Mouse (Mus musculus): ENCODE data around the gene Pim2. TPM values are rescaled to one million over a fixed set of nuclear protein-coding genes. Genes with fewer than 3 reads are reported as not detected.
"Not testable (repeated sequence)": the region's sequence is repeated elsewhere in the genome, so short reads cannot be mapped to it uniquely, and the experiment has no call there.

The Pim2 gene
- polyA plus RNA-seq, 1 experiment from 2014 or later, result 2.0 TPM

DNA sequence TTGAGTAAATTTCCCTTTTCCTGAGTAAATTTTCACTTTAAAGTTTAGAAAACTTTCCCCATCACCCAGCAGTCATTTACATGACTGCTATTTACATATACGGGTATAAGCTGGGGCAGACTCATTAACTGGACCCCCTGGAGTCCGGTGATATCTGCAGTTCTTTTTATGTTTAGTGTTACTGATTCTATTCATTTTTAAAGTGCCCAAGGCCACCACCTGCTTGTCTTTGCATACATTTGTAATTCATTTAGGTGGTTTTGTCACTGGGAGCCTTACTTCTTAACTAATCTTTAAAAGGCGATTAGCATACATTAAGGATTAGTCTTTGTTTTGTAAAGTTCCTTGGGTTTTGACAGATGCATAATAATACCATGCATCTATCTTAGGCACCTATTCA, 8.2 kb upstream of the Pim2 start:
- Histone ChIP-seq H3K4me3 (ENCODE audit: inconsistent target) (no peak overlapping the region), H3K36me3 (ENCODE audit: inconsistent target) (no peaks in the 10 kb centered on the region; the same call in 1 of the 2 replicates)
- 68% methylated on average over 3 of the region's 3 CpGs for WGBS (ENCODE audit: missing documents)

DNA sequence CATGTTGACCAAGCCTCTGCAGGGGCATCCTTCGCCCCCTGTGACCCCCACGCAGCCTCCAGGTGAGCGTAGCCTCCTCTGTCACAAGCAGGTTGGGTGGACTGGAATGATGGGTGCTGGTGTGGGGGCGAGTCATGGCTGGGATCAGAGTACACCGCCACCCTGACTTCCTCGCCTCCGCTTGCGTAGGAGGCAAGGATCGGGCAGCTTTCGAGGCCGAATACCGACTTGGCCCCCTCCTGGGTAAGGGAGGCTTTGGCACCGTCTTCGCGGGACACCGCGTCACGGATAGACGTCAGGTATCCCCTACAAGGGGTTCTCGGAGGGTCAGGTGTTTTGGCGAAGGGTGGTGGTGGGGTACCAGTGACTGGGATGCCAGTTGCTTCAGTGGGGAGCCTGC, 433 bp downstream of the Pim2 start:
- H3K27ac ChIP-seq, result no peak overlapping the region
- WGBS (ENCODE audit: missing documents), result 37% methylated on average over 18 of the region's 21 CpGs

More for the DNA sequence above, 8.2 kb upstream of the Pim2 start:
- Histone ChIP-seq H3K79me2 (ENCODE audit: inconsistent target) (peaks cover 22% of the 10 kb centered on the region), H3K27ac (no peak overlapping the region)

DNA sequence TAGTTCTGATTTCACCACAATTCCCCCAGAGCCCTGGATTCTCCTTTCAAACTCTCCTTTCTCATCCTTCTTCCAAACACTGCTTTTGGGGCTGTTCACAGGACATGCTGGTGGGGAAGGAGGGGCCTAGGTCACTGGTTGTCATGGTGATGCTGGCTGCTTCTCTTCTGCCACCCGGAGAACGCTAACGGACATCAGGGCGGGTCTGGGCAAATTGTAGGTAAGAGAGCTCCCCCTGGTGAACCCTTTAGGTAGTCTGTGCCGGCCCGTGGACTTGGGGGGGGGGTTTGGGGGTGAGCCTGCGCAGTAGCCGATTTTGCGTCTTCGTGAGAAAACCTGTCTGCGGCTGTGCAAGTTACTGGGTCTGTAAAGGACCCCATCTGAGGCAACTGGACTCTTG, 1.8 kb downstream of the Pim2 start:
- no peak overlapping the region for H3K4me3 ChIP-seq (ENCODE audit: inconsistent target)
- H3K27ac ChIP-seq, result no peak overlapping the region
- no peaks in the 10 kb centered on the region for H3K36me3 ChIP-seq (ENCODE audit: inconsistent target)
- peaks cover 5% of the 10 kb centered on the region for H3K79me2 ChIP-seq (ENCODE audit: inconsistent target)
- WGBS (ENCODE audit: missing documents), result 12% methylated on average over 8 of the region's 11 CpGs

More for the DNA sequence above, 433 bp downstream of the Pim2 start:
- Histone ChIP-seq H3K79me2 (ENCODE audit: inconsistent target) (no peaks in the 10 kb centered on the region), H3K4me3 (ENCODE audit: inconsistent target) (peak overlapping the region; percentile 31), H3K36me3 (ENCODE audit: inconsistent target) (no peaks in the 10 kb centered on the region)

DNA sequence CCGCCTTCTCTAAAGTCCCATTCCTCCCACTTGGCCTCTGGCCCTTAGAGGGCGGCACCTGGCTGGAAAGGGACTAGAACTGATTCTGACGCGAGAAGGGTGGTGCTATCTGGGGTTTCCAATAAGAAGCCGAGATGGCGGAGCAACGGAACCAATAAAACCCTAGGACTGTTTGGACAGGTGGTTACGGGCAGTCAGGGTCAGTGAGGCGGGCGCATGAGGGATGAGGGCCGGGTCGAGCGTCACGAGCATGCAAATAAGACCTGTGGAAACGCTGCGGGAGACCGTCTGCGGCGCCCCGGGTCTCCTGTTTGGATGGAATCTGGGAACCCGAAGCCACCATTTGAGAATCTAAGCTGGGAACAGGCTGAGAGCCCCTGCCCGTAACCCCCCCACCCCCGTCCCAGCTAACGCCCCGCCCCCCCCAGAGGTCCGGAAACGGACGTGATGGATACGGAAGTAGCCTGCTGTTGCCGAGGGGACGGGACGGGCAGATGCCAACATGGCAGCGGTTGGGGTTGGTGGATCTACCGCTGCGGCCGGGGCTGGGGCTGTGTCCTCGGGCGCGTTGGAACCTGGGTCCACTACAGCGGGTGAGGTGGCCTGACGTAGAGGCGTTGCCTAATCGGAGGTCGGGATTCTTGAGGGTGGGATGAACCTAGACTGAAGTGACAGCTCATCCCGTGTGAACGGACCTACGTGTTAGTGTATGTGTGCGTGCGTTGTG, 5.9 kb downstream of the Pim2 start, which contains the start of gene Slc35a2:
TSS of gene Slc35a2 (plus strand) at position 188 of the 727 bp plus-strand sequence.
- H3K27ac ChIP-seq, result peak within 1 kb of the TSS; percentile 59
- H3K4me3 ChIP-seq (ENCODE audit: inconsistent target), result peak within 1 kb of the TSS; percentile 59
- H3K36me3 ChIP-seq (ENCODE audit: inconsistent target), result no peaks in the 10 kb centered on the region
- peaks cover 19% of the 10 kb centered on the region for H3K79me2 ChIP-seq (ENCODE audit: inconsistent target)
- WGBS (ENCODE audit: missing documents), result 17% methylated on average over 49 of the region's 49 CpGs

DNA sequence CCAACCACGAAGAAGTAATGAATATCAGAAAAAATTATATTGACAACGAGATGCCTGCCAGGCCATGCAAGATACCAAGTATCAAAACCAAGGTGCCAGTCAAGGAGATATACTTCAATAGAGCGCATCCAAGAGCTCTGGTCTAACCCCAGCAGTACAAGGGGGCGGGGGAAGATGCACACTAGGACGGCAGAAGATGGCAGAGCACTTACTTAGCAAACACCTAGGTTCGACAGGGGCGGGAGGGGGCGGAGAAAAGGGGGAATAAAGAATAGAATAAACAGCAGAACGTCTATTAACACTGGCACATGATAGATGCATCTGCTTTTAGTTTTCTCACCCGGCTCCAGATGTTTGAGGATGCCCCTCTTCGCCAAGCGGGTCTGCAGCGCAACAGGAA, 20.1 kb downstream of the Pim2 start:
- peak overlapping the region; percentile 51 for H3K4me3 ChIP-seq (ENCODE audit: inconsistent target)
- 37% methylated on average over 13 of the region's 13 CpGs for WGBS (ENCODE audit: missing documents)
- no peaks in the 10 kb centered on the region for H3K36me3 ChIP-seq (ENCODE audit: inconsistent target)
- H3K27ac ChIP-seq, result peak overlapping the region; percentile 74
- peaks cover 11% of the 10 kb centered on the region; the same call in 1 of the 2 replicates for H3K79me2 ChIP-seq (ENCODE audit: inconsistent target)

DNA sequence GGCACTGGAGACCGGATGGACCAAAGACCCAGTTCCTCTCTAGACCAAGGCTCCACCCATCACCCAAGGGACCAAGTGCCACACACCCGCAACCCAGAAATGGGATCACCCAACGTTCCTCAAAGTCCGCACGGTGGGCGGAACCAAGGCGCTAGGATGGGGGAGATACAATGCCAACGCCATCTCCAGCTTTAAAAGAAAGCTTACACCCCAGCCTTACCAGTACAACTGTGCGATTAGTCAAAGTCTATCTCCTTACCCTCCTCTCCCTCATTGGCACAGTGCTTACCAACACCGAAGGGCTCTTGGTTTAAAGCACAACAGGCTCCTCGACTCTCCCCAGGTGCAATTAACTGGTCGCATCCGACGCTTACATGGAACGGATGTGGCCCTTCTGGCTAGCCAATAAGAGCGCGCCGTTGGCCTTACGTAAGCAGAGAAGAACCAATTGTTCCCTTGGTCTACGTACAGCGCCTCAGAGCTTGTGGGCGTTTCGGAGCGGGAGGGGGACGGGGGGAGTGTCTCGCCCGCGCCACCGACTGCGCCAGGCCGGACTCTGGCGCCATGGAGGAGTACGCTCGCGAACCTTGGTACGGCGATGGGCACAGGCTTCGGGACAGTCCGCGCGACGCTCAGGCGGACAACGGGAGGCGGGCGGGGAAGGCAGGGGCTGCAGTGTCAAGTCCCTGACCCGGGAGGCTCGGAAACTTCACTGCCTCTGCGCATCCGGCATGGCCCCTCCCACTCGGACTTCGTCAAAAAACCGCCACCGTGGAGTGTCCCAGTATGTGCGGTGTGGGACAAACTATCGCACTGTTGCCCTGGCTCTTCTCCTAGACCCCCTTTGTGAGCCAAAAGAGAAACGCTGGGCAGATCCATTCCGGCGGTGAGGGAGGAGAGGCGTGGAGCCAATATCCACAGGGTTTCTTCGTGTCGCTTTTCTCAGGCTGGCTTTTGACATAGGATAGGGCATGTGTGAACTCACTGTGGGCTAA, 21.1 kb downstream of the Pim2 start, which contains the start of the genes Pqbp1 and Timm17b:
TSS of gene Pqbp1 (minus strand) at position 390 of the 995 bp plus-strand sequence.
TSS of gene Timm17b (plus strand) at position 478 of the 995 bp plus-strand sequence.
- H3K27ac ChIP-seq, result peak within 1 kb of the TSS; percentile 74
- peak within 1 kb of the TSS; percentile 51 for H3K4me3 ChIP-seq (ENCODE audit: inconsistent target)
- no peaks in the 10 kb centered on the region for H3K36me3 ChIP-seq (ENCODE audit: inconsistent target)
- peaks cover 11% of the 10 kb centered on the region; the same call in 1 of the 2 replicates for H3K79me2 ChIP-seq (ENCODE audit: inconsistent target)
- 21% methylated on average over 51 of the region's 62 CpGs for WGBS (ENCODE audit: missing documents)

DNA sequence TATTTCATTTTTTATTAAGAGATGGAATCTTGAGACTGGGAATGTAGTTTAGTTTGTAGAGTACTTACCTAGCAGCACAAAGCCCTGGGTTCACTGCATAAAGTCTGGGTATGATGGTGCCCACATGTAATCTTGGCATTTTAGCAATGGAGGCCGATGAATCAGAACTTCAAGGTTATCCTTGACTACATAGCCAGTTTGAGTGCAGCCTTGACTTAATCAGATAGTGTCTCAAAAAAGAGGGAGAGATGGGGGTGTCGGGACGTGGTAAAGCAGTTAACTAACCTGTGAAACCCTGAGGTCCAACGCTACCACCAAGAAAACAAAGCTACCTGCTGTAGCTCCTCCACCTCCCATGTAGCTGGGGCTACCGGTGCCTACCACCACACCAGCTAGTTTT, 26.4 kb downstream of the Pim2 start:
- 84% methylated on average over 5 of the region's 5 CpGs for WGBS (ENCODE audit: missing documents)
- H3K36me3 ChIP-seq (ENCODE audit: inconsistent target), result no peaks in the 10 kb centered on the region
- H3K79me2 ChIP-seq (ENCODE audit: inconsistent target), result no peaks in the 10 kb centered on the region; the same call in 1 of the 2 replicates
- no peak overlapping the region for H3K27ac ChIP-seq
- H3K4me3 ChIP-seq (ENCODE audit: inconsistent target), result no peak overlapping the region

DNA sequence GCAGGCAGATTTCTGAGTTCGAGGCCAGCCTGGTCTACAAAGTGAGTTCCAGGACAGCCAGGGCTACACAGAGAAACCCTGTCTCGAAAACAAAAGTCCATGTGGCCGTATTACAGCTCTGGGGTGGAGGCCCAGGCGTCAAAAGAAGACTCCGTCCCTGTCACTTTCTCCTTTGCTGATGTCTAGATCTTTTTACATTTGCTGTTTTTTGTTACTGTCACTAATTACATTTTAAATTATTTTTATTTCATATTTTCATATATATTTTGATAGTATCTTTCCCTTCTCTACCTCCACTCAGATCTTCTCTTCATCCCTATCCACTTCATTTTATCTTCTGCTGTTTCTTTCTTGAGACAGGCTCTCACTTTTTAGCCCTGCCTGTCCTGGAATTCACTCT, 29.7 kb downstream of the Pim2 start, which contains the start of gene Gm10491:
TSS of gene Gm10491 (minus strand) at position 101 of the 400 bp plus-strand sequence.
- no peaks in the 10 kb centered on the region for H3K36me3 ChIP-seq (ENCODE audit: inconsistent target)
- 87% methylated on average over 4 of the region's 5 CpGs for WGBS (ENCODE audit: missing documents)
- H3K4me3 ChIP-seq (ENCODE audit: inconsistent target), result no peak within 1 kb of the TSS
- no peaks in the 10 kb centered on the region for H3K79me2 ChIP-seq (ENCODE audit: inconsistent target)
- no peak within 1 kb of the TSS for H3K27ac ChIP-seq

DNA sequence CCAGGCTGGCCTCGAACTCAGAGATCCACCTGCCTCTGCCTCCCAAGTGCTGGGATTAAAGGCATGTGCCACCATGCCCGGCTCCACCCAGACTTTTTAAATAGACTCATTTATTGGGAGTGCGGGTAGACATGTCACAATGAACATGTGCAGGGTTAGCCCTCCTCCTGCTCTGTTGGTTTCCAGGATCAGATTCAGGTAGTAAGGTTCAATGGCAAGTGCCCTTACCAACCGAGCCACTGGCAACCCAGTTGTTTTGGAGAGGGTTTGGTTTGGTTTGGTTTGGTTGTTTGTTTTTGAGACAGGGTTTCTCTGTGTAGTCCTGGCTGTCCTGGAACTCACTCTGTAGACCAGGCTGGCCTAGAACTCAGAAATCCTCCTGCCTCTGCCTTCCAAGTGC, 31.2 kb downstream of the Pim2 start, which contains the start of gene Gm10490:
TSS of gene Gm10490 (plus strand) at position 301 of the 400 bp plus-strand sequence.
- H3K36me3 ChIP-seq (ENCODE audit: inconsistent target); H3K27ac ChIP-seq: not testable (repeated sequence)
- 90% methylated on average over 3 of the region's 4 CpGs for WGBS (ENCODE audit: missing documents)

DNA sequence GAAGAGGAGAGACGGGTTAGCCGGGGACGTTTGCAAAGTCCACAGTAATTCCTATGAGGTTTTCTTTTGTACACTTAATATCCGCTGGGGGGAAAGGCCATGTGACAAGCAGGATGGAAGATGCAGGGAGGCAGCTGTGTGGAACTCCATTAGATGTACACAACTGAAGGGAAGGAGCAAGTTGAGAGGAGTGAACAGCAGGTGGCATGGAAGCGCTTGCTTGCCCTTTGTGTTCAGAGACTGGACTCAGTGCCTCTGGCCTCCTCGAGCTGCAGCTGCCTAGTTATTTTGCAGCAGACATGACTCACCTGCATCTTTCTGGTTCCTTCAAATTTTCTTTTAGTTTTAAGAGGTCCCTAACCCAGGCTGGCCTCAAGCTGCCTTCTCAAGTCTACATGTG, 32.4 kb downstream of the Pim2 start:
- 74% methylated on average over 6 of the region's 6 CpGs for WGBS (ENCODE audit: missing documents)
- H3K36me3 ChIP-seq (ENCODE audit: inconsistent target), result no peaks in the 10 kb centered on the region
- no peaks in the 10 kb centered on the region for H3K79me2 ChIP-seq (ENCODE audit: inconsistent target)
- no peak overlapping the region for H3K27ac ChIP-seq
- no peak overlapping the region for H3K4me3 ChIP-seq (ENCODE audit: inconsistent target)

More for the DNA sequence above, 31.2 kb downstream of the Pim2 start, which contains the start of gene Gm10490:
- not testable (repeated sequence) for H3K79me2 ChIP-seq (ENCODE audit: inconsistent target); H3K4me3 ChIP-seq (ENCODE audit: inconsistent target)

DNA sequence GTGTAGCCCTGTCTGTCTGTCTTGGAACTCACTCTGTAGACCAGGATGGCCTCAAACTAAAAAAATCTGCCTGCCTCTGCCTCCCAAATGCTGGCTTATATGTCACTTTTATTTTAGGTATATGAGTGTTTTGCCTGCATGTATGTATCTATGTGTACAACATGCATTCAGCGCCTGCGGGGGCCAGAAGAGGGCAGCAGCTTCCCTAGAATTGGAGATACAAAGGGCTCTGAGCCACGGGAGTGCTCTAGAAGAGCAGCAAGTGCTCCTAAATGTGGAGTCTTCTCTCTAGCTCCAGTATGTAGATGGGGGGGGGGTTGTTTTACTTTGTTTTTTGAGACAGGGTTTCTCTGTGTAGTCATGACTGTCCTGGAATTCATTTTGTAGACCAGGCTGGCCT, 37.6 kb downstream of the Pim2 start:
- H3K27ac ChIP-seq; H3K4me3 ChIP-seq (ENCODE audit: inconsistent target); H3K36me3 ChIP-seq (ENCODE audit: inconsistent target); H3K79me2 ChIP-seq (ENCODE audit: inconsistent target): not testable (repeated sequence)
- 0% methylated on average over 2 of the region's 3 CpGs for WGBS (ENCODE audit: missing documents)

DNA sequence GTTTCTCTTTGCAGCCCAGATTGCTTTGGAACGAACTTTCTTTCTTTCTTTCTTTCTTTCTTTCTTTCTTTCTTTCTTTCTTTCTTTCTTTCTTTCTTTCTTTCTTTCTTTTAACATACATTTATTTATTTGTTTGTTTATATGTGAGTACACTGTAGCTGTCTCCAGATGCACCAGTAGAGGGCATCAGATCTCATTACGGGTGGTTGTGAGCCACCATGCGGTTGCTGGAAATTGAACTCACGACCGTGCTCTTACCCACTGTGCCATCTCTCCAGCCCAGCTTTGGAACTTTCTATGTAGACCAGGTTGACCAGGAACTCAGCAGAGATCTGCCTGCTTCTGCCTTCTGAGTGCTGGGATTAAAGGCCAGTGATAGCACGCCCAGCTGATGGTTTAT, 39.9 kb downstream of the Pim2 start:
- not testable (repeated sequence) for H3K79me2 ChIP-seq (ENCODE audit: inconsistent target); H3K27ac ChIP-seq; H3K36me3 ChIP-seq (ENCODE audit: inconsistent target); H3K4me3 ChIP-seq (ENCODE audit: inconsistent target)
- WGBS (ENCODE audit: missing documents), result 62% methylated on average over 6 of the region's 6 CpGs

DNA sequence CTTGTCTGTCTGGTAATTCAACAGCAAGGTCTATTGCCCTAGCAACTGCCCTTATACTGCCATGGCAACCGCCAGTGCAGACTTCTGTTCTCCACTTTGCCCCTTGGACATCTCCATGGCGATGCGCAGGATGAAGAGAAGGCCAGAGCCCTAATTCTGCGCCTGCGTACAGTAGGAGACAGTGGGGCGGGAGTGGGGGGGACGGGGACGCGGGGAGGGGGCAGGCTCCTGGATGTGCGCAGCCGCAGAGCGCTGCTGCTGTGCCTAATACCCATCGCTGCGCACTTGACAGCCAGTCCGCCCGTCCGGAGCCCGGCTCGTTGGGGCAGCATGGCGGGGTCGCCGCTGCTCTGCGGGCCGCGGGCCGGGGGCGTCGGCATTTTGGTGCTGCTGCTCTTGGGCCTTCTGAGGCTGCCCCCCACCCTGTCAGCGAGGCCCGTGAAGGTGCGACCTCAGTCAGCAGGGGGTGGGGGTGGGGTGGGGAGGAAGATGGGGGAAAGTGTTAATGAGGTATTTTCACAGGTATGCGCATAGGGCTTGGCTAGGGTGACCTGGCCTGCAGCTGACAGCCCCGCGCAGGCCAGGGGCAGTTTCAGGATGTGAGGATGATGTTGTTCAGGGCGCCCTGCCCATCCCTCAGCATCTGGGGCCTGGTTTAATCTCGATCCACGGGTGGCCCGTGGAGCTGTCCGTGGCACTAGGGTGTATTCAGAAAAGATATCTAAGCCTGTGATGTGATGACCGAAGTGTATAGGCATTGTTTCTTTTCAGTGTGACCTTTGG, 41.7 kb downstream of the Pim2 start, which contains the start of gene Pcsk1n:
TSS of gene Pcsk1n (plus strand) at position 222 of the 783 bp plus-strand sequence.
- H3K4me3 ChIP-seq (ENCODE audit: inconsistent target), result no peak within 1 kb of the TSS
- H3K79me2 ChIP-seq (ENCODE audit: inconsistent target), result no peaks in the 10 kb centered on the region
- H3K27ac ChIP-seq, result no peak within 1 kb of the TSS
- 27% methylated on average over 26 of the region's 40 CpGs for WGBS (ENCODE audit: missing documents)
- no peaks in the 10 kb centered on the region for H3K36me3 ChIP-seq (ENCODE audit: inconsistent target)

DNA sequence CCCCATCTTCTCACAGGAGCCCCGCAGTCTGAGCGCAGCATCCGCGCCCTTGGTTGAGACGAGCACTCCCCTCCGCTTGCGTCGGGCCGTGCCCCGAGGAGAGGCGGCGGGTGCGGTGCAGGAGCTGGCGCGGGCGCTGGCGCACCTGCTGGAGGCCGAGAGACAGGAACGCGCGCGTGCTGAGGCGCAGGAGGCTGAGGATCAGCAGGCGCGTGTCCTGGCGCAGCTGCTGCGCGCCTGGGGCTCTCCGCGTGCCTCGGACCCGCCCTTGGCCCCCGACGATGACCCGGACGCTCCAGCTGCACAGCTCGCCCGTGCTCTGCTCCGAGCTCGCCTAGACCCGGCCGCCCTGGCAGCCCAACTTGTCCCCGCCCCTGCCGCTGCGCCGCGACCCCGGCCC, 44.0 kb downstream of the Pim2 start:
- WGBS (ENCODE audit: missing documents), result 26% methylated on average over 30 of the region's 48 CpGs
- Histone ChIP-seq H3K79me2 (ENCODE audit: inconsistent target) (no peaks in the 10 kb centered on the region), H3K4me3 (ENCODE audit: inconsistent target) (no peak overlapping the region), H3K27ac (no peak overlapping the region), H3K36me3 (ENCODE audit: inconsistent target) (no peaks in the 10 kb centered on the region)

Measured in macrophage (primary cell).